Mouse (Mus musculus): ENCODE results near the gene Trim38.
"Not testable (repeated sequence)": the region's sequence is repeated elsewhere in the genome, so short reads cannot be mapped to it uniquely, and the experiment has no call there.

- TF ChIP-seq GATA1 (IDR thresholded peaks at IDR 0.05; ENCODE audit: borderline replicate concordance, low read length); FLI1 (IDR thresholded peaks at IDR 0.05; ENCODE audit: low read length): not testable (repeated sequence)
Observed at GRCm38 (mm10) chr13:23769613-23770012, at the start of gene Trim38.

All from megakaryocyte, embryonic 14.5 days (primary cell).